Mouse (Mus musculus) kidney, postnatal 36 days (tissue): ENCODE data around the gene Sumo1.
"Not testable (repeated sequence)": the region's sequence is repeated elsewhere in the genome, so short reads cannot be mapped to it uniquely, and the experiment has no call there.

Experiments
- DNase-seq, 2 experiments: peaks; one replicate each; pipeline ENCODE4 v3.0.0; 2021 to 2022; ENCODE audit warnings: mixed read lengths in 2 of 2

Sumo1 gene

DNA sequence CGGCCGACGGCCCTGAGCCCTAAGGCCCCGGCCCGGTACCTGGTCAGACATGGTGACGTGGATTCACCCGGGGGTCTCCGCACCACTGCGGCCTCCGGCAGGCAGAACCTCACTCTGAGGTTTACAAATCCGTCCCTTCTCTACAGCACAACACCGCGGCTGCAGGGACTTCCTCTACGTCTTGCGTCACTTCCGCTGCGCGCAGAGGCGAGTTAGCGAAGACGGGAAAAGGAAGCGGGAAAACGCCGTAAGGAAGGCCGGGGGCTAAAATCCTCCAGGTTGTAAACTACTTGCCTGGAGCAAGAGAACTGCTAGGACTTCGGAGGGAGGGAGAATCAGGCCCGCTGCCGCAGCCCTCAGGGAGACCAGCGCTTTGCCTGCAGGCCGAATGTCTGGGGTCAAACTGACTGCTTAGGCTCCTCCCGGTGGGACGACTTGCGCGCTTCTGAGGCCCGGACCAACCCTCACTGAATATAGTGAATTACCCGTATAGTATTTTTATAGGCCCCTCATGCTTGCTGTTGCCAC lies at the start of gene Sumo1:
Gene Sumo1, minus strand, starts transcription at position 194 of the 528 bp plus-strand sequence.
- DNase-seq, result peak; percentile 93 to 95

DNA sequence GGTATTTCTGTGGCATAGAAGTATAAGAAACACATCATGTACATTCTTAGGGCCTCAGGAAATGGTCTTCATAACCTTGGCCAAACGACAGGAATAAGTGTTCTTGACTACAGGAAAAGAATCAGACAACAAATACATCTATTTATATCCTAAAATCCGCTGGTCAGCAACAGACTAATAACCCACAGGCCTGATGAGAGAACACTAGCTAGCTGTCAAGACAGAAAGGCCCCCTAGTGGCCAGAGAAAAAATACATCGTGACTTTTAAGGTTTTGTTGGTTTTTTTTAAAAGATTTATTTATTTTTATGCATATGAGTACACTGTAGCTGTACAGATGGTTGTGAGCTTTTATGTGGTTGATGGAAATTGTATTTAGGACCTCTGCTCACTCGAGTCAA lies 49.3 kb upstream of the Sumo1 start:
- peak; percentile 34 to 36 for DNase-seq

DNA sequence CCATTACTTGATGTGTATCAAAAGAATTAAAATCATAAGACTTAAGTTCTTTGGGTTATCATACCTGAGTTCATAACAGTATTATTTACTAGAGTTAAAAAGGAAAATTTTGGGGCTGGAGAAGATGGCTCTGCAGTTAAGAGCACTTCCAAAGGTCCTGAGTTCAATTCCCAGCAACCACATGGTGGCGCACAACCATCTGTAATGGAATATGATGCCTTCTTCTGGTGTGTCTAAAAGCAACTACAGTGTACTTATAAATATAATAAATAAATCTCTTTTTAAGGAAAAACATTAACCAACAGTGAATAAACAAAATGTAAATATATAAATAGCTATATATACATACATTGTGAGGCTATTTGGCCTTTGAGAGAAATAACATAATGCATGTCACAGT lies 31.1 kb upstream of the Sumo1 start:
- DNase-seq, result peak; percentile 9 to 51

DNA sequence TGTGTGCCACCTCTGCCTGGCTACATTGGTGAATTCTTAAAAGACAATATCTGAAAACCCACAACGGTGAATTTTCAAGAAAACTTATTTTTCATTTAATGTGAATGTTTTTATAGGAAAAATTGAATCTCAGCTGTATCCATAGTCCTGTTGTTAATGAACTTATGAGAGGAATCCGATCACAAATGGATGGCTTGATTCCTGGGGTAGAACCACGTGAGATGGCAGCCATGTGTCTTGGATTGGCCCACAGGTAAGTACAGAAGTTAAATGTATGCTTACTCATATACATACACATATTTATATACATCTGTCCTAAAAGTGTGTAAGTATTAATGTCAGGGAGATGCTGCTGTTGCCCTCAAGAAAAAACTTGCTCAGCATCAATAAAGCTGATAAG lies 27.6 kb upstream of the Sumo1 start:
- DNase-seq, result no peak

DNA sequence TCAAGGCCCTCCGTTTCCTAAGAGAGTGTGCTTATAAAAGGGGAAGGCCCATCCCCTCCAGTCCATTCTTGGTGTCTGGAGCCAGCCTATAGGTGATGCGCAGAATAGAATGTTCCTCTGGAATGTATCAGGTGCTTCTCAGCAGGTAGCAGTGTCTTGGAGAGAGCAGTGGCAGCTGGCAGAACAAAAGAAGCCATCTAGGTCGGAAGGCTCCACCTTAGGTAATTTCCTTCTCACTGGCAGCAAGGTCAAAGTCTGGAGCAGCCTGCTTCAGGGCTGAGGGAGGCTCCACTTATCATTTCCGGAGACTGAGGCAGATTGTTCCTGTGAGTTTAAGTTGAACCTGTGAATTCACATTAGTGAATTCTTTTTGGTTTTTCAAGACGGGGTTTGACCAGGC lies 27.1 kb upstream of the Sumo1 start:
- no peak for DNase-seq

DNA sequence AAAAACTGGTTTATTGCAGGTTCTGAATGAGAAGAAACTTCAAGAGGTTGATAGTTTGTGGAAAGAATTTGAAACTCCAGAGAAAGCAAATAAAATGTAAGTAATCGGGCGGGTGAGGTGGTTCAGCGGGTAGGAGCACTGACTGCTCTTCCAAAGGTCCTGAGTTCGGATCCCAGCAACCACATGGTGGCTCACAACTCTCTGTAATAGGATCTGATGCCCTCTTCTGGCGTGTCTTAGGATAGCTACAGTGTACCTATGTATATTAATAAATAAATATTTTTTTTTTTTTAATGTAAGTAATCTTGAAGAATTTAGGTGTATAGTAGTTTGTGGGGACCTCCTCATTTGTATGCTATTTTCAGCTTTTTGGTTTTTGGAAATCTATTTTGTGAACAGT lies 19.8 kb upstream of the Sumo1 start:
- no peak for DNase-seq

GRCm38 (mm10) chr1:59687493-59687892 lies 16.9 kb upstream of the Sumo1 start:
- DNase-seq, result peak; percentile 5 to 28

GRCm38 (mm10) chr1:59684819-59685755 lies 14.5 kb upstream of the Sumo1 start, which contains the start of gene Nop58:
TSS of gene Nop58 (plus strand) at chr1:59684971.
- peak; percentile 91 to 96 for DNase-seq

DNA sequence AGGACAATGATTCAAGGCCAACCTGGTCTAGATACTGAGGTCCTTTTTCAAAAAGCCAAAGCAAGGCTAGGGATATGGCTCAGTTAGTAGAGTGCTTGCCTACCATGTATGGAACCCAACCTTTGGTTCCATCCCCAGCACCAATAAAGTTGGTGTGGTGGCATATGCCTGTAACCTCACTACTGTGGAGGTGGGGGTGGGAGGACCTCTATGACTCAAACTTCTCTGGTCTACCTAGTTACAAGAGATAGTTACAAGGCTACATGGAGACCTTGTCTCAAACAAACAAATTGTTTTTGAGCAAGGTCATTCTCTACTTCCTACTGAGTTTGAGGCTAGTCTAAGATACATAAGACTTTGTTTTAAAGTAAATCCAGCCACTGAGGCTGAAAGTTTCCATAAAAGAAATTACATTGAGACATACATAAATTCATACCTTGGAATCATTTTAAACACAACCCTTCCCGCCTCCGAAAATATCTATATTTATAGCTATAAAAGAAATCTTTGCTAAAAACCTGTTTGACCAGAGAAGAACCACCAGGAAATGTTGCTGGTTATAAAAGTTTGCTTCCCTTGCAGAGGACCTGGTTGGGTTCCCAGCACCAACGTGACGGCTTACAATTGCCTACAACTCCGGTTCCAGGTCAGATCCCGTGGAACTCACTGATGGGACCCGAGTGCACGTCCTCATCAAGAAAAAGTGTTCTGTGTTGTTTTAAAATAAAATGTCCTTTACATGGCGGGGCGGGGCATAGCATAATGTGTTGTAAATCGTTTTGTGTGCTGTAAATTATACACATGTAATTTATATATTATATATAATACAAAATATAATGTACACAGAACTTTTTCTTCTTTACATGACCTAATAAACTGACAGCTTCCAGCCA lies 13.5 kb upstream of the Sumo1 start:
- DNase-seq, result peak; percentile 4 to 40

DNA sequence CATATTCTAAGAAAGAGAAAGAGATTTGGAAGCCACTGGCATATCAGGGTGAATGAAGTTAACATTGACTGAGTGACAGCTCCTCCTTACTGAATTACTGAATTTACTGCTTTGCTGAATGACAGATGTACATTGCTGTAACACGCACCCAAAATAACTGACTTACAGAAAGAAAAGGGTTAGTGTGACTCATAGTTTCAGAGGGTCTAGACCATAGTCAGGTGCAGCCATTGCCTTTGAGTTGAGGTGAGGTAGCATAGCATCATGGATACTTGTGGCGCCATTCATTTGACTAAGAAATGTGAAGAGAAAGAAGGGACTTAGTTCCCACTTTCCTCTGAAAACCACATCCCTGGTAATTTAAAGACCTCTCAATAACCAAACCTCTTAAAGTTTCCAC lies 3.0 kb upstream of the Sumo1 start:
- no peak for DNase-seq

- peak; percentile 25 to 56 for DNase-seq
Observed at GRCm38 (mm10) chr1:59669962-59670630, 538 bp downstream of the Sumo1 start.

DNA sequence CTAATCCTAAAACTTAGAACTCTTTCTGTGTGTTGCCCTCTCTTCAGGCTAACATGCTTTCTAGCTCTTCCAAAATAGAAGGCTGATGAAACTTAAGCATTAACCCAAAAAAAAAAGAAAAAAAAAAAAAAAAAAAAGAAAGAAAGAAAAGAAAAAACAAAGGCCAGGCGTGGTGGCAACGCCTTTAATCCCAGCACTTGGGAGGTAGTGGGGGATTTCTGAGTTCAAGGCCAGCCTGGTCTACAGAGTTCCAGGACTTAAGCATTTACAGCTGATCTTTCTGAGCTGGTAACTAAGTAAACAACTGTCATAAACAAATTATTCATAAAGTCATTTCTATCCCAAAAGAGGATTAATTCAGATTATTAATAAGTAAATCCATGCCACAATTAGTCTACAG lies 1.8 kb downstream of the Sumo1 start:
- DNase-seq, result no peak

GRCm38 (mm10) chr1:59663456-59664135 lies 7.0 kb downstream of the Sumo1 start:
- no peak for DNase-seq

DNA sequence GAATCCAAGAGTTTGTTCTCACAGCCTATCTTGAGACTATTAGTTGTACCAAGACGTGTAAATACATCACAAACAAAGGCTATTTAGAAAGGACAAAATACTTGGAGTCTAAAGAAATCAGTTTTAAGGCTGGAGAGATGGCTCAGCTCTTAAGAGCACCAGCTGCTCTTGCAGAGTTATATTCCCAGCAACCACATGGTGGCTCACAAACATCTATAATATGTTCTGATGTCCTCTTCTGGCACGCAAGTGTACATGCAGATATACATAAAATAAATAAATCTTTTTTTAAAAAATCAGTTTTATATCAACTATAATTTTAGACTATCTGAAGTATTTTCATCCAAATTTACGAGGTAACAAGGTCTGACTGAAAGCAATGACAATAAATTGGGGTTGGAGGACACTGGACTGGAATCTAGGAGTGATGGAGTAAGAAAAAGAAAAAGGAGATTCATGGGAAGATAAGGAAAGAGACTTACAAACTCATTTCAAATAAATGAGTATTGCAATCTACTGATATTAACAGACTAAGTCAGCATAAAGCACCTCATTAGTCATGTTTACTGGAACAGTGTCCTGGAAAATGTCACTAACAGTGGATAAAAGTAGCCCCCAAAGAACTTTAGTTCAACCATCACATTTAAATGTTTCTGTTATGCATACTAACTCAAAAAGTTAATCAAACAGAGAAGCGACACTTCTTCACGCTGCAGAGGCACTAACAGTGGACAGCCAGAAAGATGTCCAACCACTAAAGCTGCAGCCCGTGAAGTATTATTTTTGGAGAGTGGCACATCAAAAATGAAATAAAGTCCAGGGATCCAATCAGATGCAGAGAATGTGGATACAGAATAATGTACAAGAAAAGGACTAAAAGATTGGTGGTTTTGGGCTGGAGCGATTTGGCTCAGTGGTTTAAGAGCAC lies 14.1 kb downstream of the Sumo1 start:
- DNase-seq, result no peak

GRCm38 (mm10) chr1:59653243-59653911 lies 17.3 kb downstream of the Sumo1 start:
- no peak for DNase-seq

DNA sequence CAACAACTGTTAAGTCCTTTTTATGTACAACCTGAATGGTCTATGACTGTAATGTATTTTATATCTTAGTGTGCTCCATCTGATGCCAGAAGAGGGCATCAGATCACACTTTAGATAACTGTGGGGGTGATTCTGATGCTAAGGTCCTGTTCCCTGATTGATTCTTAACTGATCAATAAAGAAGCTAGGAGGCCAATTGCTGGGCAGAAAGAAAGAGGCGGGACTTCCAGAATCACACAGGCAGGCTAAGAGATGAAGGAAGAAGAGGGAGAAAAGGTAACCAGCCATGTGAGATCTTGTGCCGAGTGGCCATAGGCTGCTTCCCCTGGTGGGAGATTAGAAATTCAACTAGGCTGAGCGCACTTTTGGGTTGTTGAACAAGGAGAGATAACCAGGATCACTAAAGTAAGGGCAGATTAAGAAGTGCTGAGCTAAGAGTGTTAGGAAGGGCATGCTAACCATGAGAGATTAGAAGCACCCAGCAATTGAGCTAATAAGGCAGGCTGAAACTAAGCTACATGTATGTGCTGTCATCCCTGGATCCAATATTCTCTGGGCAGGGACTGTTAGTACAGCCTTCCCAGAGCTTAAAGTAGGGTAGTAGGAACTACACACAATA lies 19.3 kb downstream of the Sumo1 start:
- DNase-seq, result no peak

DNA sequence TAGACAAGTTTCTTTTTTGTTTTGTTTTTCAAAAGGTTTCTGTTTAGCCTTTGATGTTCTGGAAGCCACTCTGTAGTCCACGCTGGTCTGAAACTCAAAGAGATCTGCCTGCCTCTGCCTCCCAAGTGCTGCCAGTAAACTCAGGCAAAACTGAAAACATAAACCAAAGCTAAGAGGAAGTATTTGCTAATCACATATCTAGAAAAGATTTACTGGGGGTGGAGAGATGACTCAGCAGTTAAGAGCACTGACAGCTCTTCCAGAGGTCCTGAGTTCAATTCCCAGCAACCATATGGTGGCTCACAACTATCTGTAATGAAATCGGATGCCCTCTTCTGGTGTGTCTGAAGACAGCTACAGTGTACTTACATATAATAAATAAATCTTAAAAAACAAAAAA lies 24.1 kb downstream of the Sumo1 start:
- not testable (repeated sequence) for DNase-seq

DNA sequence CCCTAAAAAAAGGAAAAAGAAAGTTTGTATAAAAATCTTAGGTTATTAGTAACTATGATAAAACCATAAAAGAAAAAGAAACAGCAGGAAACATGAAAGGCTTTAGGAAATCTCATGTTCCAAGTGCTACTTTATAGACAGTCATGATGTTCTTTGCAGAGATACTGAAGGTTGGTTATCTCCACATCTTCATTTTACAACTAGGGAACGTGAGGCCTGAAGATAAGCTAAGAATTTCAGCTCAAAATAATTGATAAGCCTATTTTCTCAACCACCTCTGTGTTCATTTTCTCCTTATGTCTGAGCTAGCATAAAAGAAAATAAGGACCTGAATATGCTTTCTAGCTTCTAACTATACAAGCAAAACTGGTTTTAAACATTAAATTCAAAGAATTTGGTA lies 28.1 kb downstream of the Sumo1 start:
- DNase-seq, result no peak

DNA sequence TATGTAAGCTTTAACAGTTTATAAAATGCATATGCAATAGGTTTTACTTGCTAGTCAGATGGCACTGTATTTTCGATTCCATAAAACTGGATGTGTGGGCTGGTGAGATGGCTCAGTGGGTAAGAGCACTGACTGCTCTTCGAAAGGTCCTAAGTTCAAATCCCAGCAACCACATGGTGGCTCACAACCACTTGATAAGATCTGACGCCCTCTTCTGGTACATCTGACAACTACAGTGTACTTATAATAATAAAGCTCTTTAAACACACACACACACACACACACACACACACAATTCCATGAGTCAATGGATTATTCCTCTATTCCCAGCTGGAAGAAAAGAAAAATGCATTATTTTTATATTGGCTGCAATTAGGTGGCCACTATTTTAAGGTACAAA lies 32.3 kb downstream of the Sumo1 start:
- no peak for DNase-seq

DNA sequence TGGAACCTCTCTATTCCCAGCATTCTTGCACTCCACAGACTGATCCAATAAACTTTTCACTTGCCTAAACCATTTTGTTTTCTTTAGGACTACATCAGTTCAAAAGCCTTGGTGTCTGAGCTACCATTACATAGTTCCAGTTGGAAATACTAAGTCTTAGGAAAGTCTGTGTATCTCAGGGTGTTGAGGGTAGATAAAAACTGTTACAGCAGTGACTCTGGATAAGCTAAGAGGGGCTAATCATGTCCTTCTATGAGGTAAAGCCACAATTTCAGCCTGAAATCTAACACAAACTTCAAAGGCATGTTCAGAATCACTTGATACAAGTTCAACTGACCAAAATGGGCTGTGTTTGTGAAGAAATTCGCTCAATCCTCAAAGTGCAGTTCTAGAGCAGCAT lies 34.3 kb downstream of the Sumo1 start:
- no peak for DNase-seq
